Mouse (Mus musculus): ENCODE measurements at regions not wholly inside any gene's neighbourhood (a gene's known extent, or its start where the extent isn't known, plus 50 kb on each side); places are given as distances from the start of the nearest gene placed in this dataset.

- CTCF ChIA-PET: no interaction called here
Measured at GRCm38 (mm10) chr11:64655162-64655561, 218.7 kb upstream of the F930015N05Rik start.

- CTCF ChIA-PET: no interaction called here
Measured at GRCm38 (mm10) chr11:64663166-64663565, 226.7 kb upstream of the F930015N05Rik start.

- CTCF ChIA-PET: no interaction called here
Measured at GRCm38 (mm10) chr11:64667010-64667409, 230.6 kb upstream of the F930015N05Rik start.

- CTCF ChIA-PET: no interaction called here
Measured at GRCm38 (mm10) chr11:64667521-64667920, 231.1 kb upstream of the F930015N05Rik start.

- CTCF ChIA-PET: no interaction called here
Measured at GRCm38 (mm10) chr11:64671898-64672297, 235.4 kb upstream of the F930015N05Rik start.

GRCm38 (mm10) chr11:64673546-64673945 lies 237.1 kb upstream of the F930015N05Rik start:
- CTCF ChIA-PET: no interaction called here

GRCm38 (mm10) chr11:64703776-64704175 lies 267.3 kb upstream of the F930015N05Rik start:
- CTCF ChIA-PET: no interaction called here

- CTCF ChIA-PET: no interaction called here
Measured at GRCm38 (mm10) chr11:64711801-64712200, 267.0 kb upstream of the Elac2 start.

- CTCF ChIA-PET: no interaction called here
Measured at GRCm38 (mm10) chr11:64715182-64715581, 263.7 kb upstream of the Elac2 start.

GRCm38 (mm10) chr11:64718316-64719085 lies 260.3 kb upstream of the Elac2 start:
- CTCF ChIA-PET: interaction anchor here (0.6 to 0.7 kb wide), 2 partner anchors 281 to 1325 kb away, joined by 3 to 4 read pairs; no protein-coding TSS in a partner anchor

- CTCF ChIA-PET: no interaction called here
Measured at GRCm38 (mm10) chr11:64726249-64726648, 252.6 kb upstream of the Elac2 start.

GRCm38 (mm10) chr11:64727841-64728421 lies 250.9 kb upstream of the Elac2 start:
- CTCF ChIA-PET: no interaction called here

- CTCF ChIA-PET: no interaction called here
Measured at GRCm38 (mm10) chr11:64738948-64739347, 239.9 kb upstream of the Elac2 start.

- CTCF ChIA-PET: no interaction called here
Measured at GRCm38 (mm10) chr11:64743753-64744152, 235.1 kb upstream of the Elac2 start.

GRCm38 (mm10) chr11:64746146-64746545 lies 232.7 kb upstream of the Elac2 start:
- CTCF ChIA-PET: no interaction called here

- CTCF ChIA-PET: no interaction called here
Measured at GRCm38 (mm10) chr11:64749976-64750375, 228.9 kb upstream of the Elac2 start.

GRCm38 (mm10) chr11:64752299-64752698 lies 226.5 kb upstream of the Elac2 start:
- CTCF ChIA-PET: no interaction called here

GRCm38 (mm10) chr11:64752816-64753215 lies 226.0 kb upstream of the Elac2 start:
- CTCF ChIA-PET: no interaction called here

GRCm38 (mm10) chr11:64754076-64754475 lies 224.8 kb upstream of the Elac2 start:
- CTCF ChIA-PET: no interaction called here

- CTCF ChIA-PET: no interaction called here
Measured at GRCm38 (mm10) chr11:64755563-64755962, 223.3 kb upstream of the Elac2 start.

GRCm38 (mm10) chr11:64760626-64761025 lies 218.2 kb upstream of the Elac2 start:
- CTCF ChIA-PET: no interaction called here

- CTCF ChIA-PET: no interaction called here
Measured at GRCm38 (mm10) chr11:64762755-64763154, 216.1 kb upstream of the Elac2 start.

- CTCF ChIA-PET: no interaction called here
Measured at GRCm38 (mm10) chr11:64764056-64764455, 214.8 kb upstream of the Elac2 start.

GRCm38 (mm10) chr11:64776691-64777090 lies 202.1 kb upstream of the Elac2 start:
- CTCF ChIA-PET: no interaction called here

Measured in spleen, embryonic (tissue).